Mouse (Mus musculus) limb, embryonic 14.5 days (tissue): Measurements from ENCODE around the gene Gm20708. TPM values are rescaled to one million over a fixed set of nuclear protein-coding genes. Genes with fewer than 3 reads are reported as not detected.

Experiments used
- ATAC-seq: fragments of 200-750 bp; cut with Nextera tagmentation; 2 replicates; pipeline ENCODE4 v1.8.0; 2017; ENCODE audit warnings: low read depth, moderate number of reproducible peaks, moderate TSS enrichment; ENCODE audit not compliant: low FRiP score
- DNase-seq: peaks from one replicate; pipeline ENCODE4 v3.0.0-alpha.2; 2015; ENCODE audit warnings: low spot score
- H3K27ac ChIP-seq: fragments of 300-500 bp; sonication (generic); replicated peaks from 2 replicates; pipeline ENCODE4 v1.5.1; 2014; ENCODE audit warnings: low read depth, mild to moderate bottlenecking, low read length, moderate library complexity, mixed read lengths
- H3K27me3 ChIP-seq: fragments of 300-500 bp; sonication (generic); 2 replicates; pipeline ENCODE4 v1.6.1; 2014; ENCODE audit warnings: low read length, mixed read lengths; ENCODE audit not compliant: control insufficient read depth, insufficient read depth
- H3K36me3 ChIP-seq: fragments of 300-500 bp; sonication (generic); 2 replicates; pipeline ENCODE4 v1.6.1; 2014; ENCODE audit warnings: mild to moderate bottlenecking, low read length, moderate library complexity, mixed read lengths; ENCODE audit not compliant: control insufficient read depth, insufficient read depth
- H3K4me1 ChIP-seq: fragments of 300-500 bp; sonication (generic); 2 replicates; pipeline ENCODE4 v1.6.1; 2014; ENCODE audit warnings: antibody characterized with exemption, low read length, mixed read lengths; ENCODE audit not compliant: control insufficient read depth, insufficient read depth
- H3K4me2 ChIP-seq: fragments of 300-500 bp; sonication (generic); replicated peaks from 2 replicates; pipeline ENCODE4 v1.6.1; 2014; ENCODE audit warnings: low read depth, mild to moderate bottlenecking, low read length, moderate library complexity; ENCODE audit not compliant: severe bottlenecking
- H3K4me3 ChIP-seq: fragments of 300-500 bp; sonication (generic); replicated peaks from 2 replicates; pipeline ENCODE4 v1.5.1; 2014; ENCODE audit warnings: low read length
- H3K9ac ChIP-seq: fragments of 300-500 bp; sonication (generic); 2 replicates; pipeline ENCODE4 v1.6.1; 2014; ENCODE audit warnings: mild to moderate bottlenecking, low read depth, low read length, moderate library complexity; ENCODE audit not compliant: severe bottlenecking
- H3K9me3 ChIP-seq: fragments of 300-500 bp; sonication (generic); 2 replicates; pipeline ENCODE4 v1.6.1; 2016; ENCODE audit warnings: low read length; ENCODE audit not compliant: control insufficient read depth
- POLR2A ChIP-seq: fragments of 200-500 bp; IDR thresholded peaks from 2 replicates; pipeline ENCODE4 v1.8.0; 2012; ENCODE audit warnings: inconsistent platforms, mild to moderate bottlenecking, moderate library complexity, borderline replicate concordance; ENCODE audit not compliant: insufficient read depth, insufficient read length; ENCODE audit errors: extremely low read depth
- WGBS: fragments of 180-500 bp; shearing (Covaris S2); extraction: QIAGEN DNeasy Blood & Tissue Kit; methylation state at CpG from one replicate; pipeline ENCODE4 v1.1.7; 2014; 5-methylcytosine and 5-hydroxymethylcytosine counted together
- polyA plus RNA-seq, 2 experiments: library from polyadenylated mRNA; depleted of rRNA in 1 of 2; stranded (reverse) in 1 of 2; unstranded in 1 of 2; fragments of >200 nt; fragmentation: Nextera tagmentation in 1 of 2; extraction: Ambion mirVana in 1 of 2; gene quantifications; 2 replicates each; pipeline versions ENCODE4 v1.2.1 to v1.2.3; 2012 to 2014

Gene Gm20708
- polyA plus RNA-seq, 2 experiments: 0.62 to 0.92 TPM

- H3K27ac ChIP-seq: no peak overlapping the region
- ATAC-seq: no peak
- H3K4me1 ChIP-seq: peaks cover 49% of the 10 kb centered on the region
- peaks cover 10% of the 10 kb centered on the region for H3K36me3 ChIP-seq
- H3K9me3 ChIP-seq: no peaks in the 10 kb centered on the region
- DNase-seq: no peak
- 48% methylated on average over 3 of the region's 3 CpGs for WGBS
- H3K9ac ChIP-seq: no peak overlapping the region
- no peak for TF ChIP-seq POLR2A
- H3K4me2 ChIP-seq: no peak overlapping the region
- H3K27me3 ChIP-seq: no peaks in the 10 kb centered on the region
- no peak overlapping the region for H3K4me3 ChIP-seq
These were observed 17.9 kb downstream of the Gm20708 start for GRCm38 (mm10) chr11:117827386-117827785.

GRCm38 (mm10) chr11:117828149-117828887 lies 18.9 kb downstream of the Gm20708 start:
- ATAC-seq: no peak
- peak; percentile 57 for DNase-seq
- H3K9ac ChIP-seq: 0 out of 2 replicates have a peak overlapping the region, but pooled peaks have one; percentile 7
- WGBS: 56% methylated on average over 18 of the region's 18 CpGs
- no peaks in the 10 kb centered on the region for H3K9me3 ChIP-seq
- H3K4me3 ChIP-seq: no peak overlapping the region
- no peak for TF ChIP-seq POLR2A
- no peaks in the 10 kb centered on the region for H3K27me3 ChIP-seq
- peaks cover 40% of the 10 kb centered on the region for H3K4me1 ChIP-seq
- H3K27ac ChIP-seq: peak overlapping the region; percentile 56
- H3K4me2 ChIP-seq: no peak overlapping the region
- H3K36me3 ChIP-seq: 0 out of 2 replicates have a peak, but pooled peaks cover 3% of the 10 kb centered on the region

- TF ChIP-seq POLR2A: no peak
- Histone ChIP-seq H3K36me3 (no peaks in the 10 kb centered on the region), H3K27ac (peak overlapping the region; percentile 56), H3K9ac (no peak overlapping the region), H3K9me3 (no peaks in the 10 kb centered on the region), H3K4me1 (peaks cover 36% of the 10 kb centered on the region), H3K4me2 (no peak overlapping the region), H3K4me3 (no peak overlapping the region), H3K27me3 (no peaks in the 10 kb centered on the region)
- no peak for DNase-seq
- WGBS: 55% methylated on average over 9 of the region's 9 CpGs
- ATAC-seq: no peak
These were observed 19.6 kb downstream of the Gm20708 start for GRCm38 (mm10) chr11:117828888-117829604.

- H3K27me3 ChIP-seq: no peaks in the 10 kb centered on the region
- no peak for TF ChIP-seq POLR2A
- H3K4me1 ChIP-seq: peaks cover 32% of the 10 kb centered on the region
- no peak overlapping the region for H3K27ac ChIP-seq
- ATAC-seq (no peak), DNase-seq (no peak)
- H3K36me3 ChIP-seq: no peaks in the 10 kb centered on the region
- 74% methylated on average over 2 of the region's 2 CpGs for WGBS
- no peak overlapping the region for H3K9ac ChIP-seq
- no peak overlapping the region for H3K4me2 ChIP-seq
- no peaks in the 10 kb centered on the region for H3K9me3 ChIP-seq
- no peak overlapping the region for H3K4me3 ChIP-seq
These were observed 20.3 kb downstream of the Gm20708 start for GRCm38 (mm10) chr11:117829671-117830215.

GRCm38 (mm10) chr11:117830401-117830800 lies 20.9 kb downstream of the Gm20708 start:
- no peak for ATAC-seq
- no peak for DNase-seq
- Histone ChIP-seq H3K4me2 (no peak overlapping the region), H3K9ac (no peak overlapping the region), H3K4me1 (peaks cover 27% of the 10 kb centered on the region), H3K4me3 (no peak overlapping the region), H3K36me3 (no peaks in the 10 kb centered on the region), H3K9me3 (no peaks in the 10 kb centered on the region), H3K27me3 (no peaks in the 10 kb centered on the region), H3K27ac (no peak overlapping the region)
- TF ChIP-seq POLR2A: no peak
- 73% methylated on average over 9 of the region's 9 CpGs for WGBS
